Mouse (Mus musculus) testis, adult 2 months (tissue): Measurements from ENCODE around the gene Max.

Experiments used
- CTCF ChIP-seq: fragments of 200-500 bp; IDR thresholded peaks from 2 replicates; pipeline ENCODE4 v1.5.1; 2012; ENCODE audit warnings: low read depth, mild to moderate bottlenecking, inconsistent platforms, low read length, moderate library complexity; ENCODE audit not compliant: control insufficient read depth, insufficient read depth, insufficient replicate concordance
- POLR2A ChIP-seq: fragments of 200-500 bp; IDR thresholded peaks from 2 replicates; pipeline ENCODE4 v1.6.1; 2012; ENCODE audit warnings: low read depth, mild to moderate bottlenecking, inconsistent platforms, low read length, moderate library complexity; ENCODE audit not compliant: control insufficient read depth

- TF ChIP-seq CTCF: no peak
- no peak for TF ChIP-seq POLR2A
Measured at GRCm38 (mm10) chr12:76912193-76912592, 49.8 kb downstream of the Max start.
